Mouse (Mus musculus): ENCODE data around the gene Tmem171. TPM values are rescaled to one million over a fixed set of nuclear protein-coding genes. Genes with fewer than 3 reads are reported as not detected.

Gene Tmem171
- polyA plus RNA-seq, 1 experiment from 2014 or later: not detected

DNA sequence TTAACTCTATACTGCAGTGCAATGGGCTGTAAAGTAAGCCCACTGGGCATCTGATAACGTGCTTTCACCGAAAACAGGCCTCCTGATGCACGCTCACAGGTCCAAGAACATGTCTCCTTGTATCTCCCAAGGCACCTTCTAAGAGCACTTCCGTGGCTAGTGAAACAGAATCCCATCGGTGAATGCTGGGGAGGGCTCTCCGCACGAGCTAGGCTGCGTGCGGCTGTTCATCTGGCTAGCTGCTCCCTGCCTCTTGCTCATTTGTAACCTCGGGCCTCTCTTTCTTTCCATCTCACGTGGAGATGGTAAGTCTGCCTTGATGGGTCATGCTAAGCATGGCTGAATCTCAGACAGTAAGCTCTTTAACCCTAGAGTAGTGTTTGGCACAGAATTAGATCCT lies 3.7 kb downstream of the Tmem171 start:
- H3K4me1 ChIP-seq: peaks cover 12% of the 10 kb centered on the region
- ATAC-seq: no peak
- H3K9me3 ChIP-seq (replicated peaks): no peaks in the 10 kb centered on the region
- no peak overlapping the region for H3K9ac ChIP-seq
- 90% methylated on average over 11 of the region's 11 CpGs for WGBS
- H3K36me3 ChIP-seq (ENCODE audit: poor library complexity, severe bottlenecking): no peaks in the 10 kb centered on the region
- H3K4me2 ChIP-seq: no peak overlapping the region
- no peak overlapping the region for H3K27ac ChIP-seq
- peaks cover 27% of the 10 kb centered on the region for H3K27me3 ChIP-seq
- H3K4me3 ChIP-seq: no peak overlapping the region

DNA sequence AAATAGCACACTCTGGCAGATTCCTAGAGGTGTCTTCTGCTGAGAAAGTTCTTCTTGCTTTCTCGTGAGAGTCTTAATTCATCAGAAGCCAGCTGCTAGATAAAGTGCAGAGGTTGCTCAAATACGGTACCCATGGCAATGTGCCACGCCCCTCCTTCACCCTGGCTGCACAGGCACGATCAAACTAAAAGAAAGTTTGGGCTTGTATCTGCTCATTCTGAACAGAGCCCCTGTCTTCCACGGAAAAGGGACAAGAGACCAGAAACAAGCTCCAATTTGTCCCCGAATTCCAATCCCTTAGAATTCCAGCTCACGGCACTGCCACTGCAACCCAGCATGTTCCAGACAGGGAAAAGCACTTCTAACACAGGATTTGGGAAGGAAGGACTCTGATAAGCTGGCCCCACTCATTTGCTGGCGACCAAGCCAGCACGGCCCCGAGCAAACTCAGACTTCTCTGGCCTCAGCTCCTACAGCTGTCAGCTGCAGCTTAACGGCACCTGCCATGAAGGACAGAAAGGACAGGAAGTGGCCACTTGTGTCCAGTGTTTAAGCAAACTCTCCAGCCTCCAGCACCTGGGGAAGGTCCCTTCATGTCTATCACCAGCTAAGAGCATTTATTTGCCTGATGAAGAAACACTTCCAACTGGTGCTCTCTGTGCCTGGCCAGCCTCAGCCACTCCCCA lies 4.9 kb downstream of the Tmem171 start:
- peaks cover 7% of the 10 kb centered on the region for H3K4me1 ChIP-seq
- H3K27me3 ChIP-seq: peaks cover 16% of the 10 kb centered on the region
- no peak overlapping the region for H3K4me2 ChIP-seq
- H3K9ac ChIP-seq: no peak overlapping the region
- no peak for ATAC-seq
- no peak overlapping the region for H3K27ac ChIP-seq
- no peak overlapping the region for H3K4me3 ChIP-seq
- no peaks in the 10 kb centered on the region for H3K9me3 ChIP-seq (replicated peaks)
- WGBS: 83% methylated on average over 11 of the region's 11 CpGs
- H3K36me3 ChIP-seq (ENCODE audit: poor library complexity, severe bottlenecking): no peaks in the 10 kb centered on the region

DNA sequence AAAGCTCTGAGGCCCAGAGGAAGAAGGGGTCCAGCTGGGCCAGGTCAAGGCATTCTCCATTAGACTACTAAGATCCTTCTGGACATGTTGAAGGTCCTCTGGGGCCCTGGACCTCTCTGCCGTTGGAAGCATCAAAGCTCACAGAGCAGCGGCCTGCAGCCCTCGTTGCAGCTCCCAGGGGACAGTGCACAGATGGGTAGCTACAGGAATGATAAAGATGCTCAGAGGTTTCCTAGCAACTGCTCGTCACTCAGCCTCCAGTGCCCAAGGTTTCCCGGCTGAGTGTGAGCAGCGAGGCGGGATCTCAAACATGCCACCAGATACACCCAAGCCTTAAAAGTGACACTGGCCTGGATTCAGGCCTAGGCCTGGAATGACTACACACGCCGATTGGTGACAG lies 6.7 kb downstream of the Tmem171 start:
- Histone ChIP-seq H3K4me2 (no peak overlapping the region), H3K9me3 (replicated peaks) (no peaks in the 10 kb centered on the region), H3K4me1 (peaks cover 4% of the 10 kb centered on the region; the same call in 1 of the 2 replicates), H3K9ac (no peak overlapping the region), H3K4me3 (no peak overlapping the region), H3K27me3 (no peaks in the 10 kb centered on the region), H3K27ac (no peak overlapping the region), H3K36me3 (ENCODE audit: poor library complexity, severe bottlenecking) (no peaks in the 10 kb centered on the region)
- WGBS: 70% methylated on average over 9 of the region's 9 CpGs
- no peak for ATAC-seq

DNA sequence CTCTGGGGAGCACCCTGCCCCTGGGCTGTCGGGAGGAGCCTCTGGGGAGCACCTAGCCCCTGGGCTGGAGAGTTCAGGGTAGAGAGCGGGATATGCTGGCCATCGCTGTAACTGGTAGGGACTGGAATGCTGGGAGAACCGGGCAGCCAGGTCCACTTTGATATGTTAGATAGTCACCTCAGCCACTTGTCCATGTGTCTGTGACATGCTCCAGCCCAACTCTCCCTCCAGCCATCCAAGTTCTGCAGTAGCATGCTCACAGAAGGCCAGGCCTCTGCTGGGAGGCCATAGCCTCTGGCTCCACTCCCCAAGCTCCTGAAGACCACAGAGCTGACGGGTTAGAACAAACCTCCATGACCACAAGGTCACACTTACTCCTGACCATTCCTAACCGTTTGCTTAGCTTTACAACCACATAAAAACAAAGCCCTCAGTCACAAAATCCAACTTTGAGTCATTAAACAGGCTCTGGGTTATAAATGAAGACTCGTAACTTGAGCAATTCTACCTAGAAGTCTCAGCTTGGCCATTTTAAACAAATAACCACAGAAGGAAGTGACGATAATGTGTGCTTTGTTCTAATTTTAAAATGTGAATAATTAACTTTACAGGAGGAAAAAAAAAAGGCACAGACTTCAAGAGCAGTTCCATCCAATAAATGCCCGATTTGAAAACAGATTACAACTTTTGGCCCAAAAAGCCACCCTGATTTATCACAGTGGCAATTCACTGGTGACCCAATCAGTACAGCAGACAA lies 10.3 kb downstream of the Tmem171 start:
- 88% methylated on average over 9 of the region's 9 CpGs for WGBS
- H3K4me3 ChIP-seq: no peak overlapping the region
- no peaks in the 10 kb centered on the region for H3K27me3 ChIP-seq
- no peak overlapping the region for H3K4me2 ChIP-seq
- H3K36me3 ChIP-seq (ENCODE audit: poor library complexity, severe bottlenecking): no peaks in the 10 kb centered on the region
- ATAC-seq: no peak
- peaks cover 4% of the 10 kb centered on the region; the same call in 1 of the 2 replicates for H3K4me1 ChIP-seq
- H3K9ac ChIP-seq: no peak overlapping the region
- H3K27ac ChIP-seq: no peak overlapping the region
- H3K9me3 ChIP-seq (replicated peaks): no peaks in the 10 kb centered on the region

DNA sequence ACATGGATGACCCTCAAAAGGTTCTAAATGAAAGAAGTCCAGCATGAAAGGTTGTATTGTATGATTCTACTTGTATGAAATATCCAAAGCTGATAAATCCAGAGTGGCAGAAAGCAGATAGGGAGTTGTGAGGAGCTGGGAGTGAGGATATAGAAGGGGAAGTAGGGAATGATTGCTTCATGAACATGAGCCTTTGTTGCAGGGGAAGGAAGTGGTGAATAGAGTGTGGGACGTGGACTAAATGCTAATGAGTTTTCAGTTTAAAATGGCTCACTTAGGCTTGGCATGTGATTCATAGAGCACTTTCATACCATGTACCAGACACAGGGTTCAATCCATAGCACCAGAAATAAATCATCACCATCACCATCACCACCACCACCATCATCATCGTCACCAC lies 11.2 kb downstream of the Tmem171 start:
- no peaks in the 10 kb centered on the region for H3K27me3 ChIP-seq
- WGBS: 81% methylated on average over 2 of the region's 2 CpGs
- H3K27ac ChIP-seq: no peak overlapping the region
- H3K9ac ChIP-seq: no peak overlapping the region
- H3K36me3 ChIP-seq (ENCODE audit: poor library complexity, severe bottlenecking): no peaks in the 10 kb centered on the region
- no peaks in the 10 kb centered on the region for H3K9me3 ChIP-seq (replicated peaks)
- ATAC-seq: no peak
- H3K4me3 ChIP-seq: no peak overlapping the region
- no peak overlapping the region for H3K4me2 ChIP-seq
- peaks cover 4% of the 10 kb centered on the region; the same call in 1 of the 2 replicates for H3K4me1 ChIP-seq

DNA sequence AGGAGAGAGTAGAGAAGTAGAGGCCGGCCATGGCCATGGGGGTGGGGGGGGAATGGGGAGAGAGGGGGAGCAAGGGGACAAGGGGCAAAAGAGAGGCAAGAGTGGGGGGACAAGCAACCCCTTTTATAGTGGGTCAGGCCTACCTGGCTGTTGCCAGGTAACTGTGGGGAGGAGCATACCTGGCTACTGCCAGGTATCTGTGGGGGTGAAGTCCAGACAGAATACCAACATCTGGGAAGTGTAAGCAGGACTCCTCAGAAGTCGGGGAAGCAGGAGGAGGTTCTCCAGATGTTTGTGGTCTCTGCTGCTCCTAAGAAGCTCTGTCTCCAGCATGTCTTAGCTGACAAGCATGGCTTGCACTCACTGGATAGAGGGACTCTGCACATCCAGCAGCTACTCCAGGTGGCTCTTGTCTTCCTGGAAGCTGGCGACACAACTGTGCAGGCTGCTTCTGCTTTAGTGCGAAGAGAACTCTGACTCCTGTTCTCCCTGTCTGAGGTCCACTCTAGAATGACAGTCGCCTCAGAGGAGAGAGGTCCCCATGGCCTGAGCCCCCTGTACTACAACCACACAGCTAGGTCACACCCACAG lies 14.1 kb downstream of the Tmem171 start:
- 92% methylated on average over 5 of the region's 5 CpGs for whole genome bisulfite sequencing
- Histone ChIP-seq H3K4me1 (no peaks in the 10 kb centered on the region), H3K36me3 (ENCODE audit: poor library complexity, severe bottlenecking) (no peaks in the 10 kb centered on the region), H3K4me2 (no peak overlapping the region), H3K27ac (no peak overlapping the region), H3K9me3 (replicated peaks) (no peaks in the 10 kb centered on the region), H3K27me3 (no peaks in the 10 kb centered on the region), H3K4me3 (no peak overlapping the region), H3K9ac (no peak overlapping the region)
- ATAC-seq: no peak

DNA sequence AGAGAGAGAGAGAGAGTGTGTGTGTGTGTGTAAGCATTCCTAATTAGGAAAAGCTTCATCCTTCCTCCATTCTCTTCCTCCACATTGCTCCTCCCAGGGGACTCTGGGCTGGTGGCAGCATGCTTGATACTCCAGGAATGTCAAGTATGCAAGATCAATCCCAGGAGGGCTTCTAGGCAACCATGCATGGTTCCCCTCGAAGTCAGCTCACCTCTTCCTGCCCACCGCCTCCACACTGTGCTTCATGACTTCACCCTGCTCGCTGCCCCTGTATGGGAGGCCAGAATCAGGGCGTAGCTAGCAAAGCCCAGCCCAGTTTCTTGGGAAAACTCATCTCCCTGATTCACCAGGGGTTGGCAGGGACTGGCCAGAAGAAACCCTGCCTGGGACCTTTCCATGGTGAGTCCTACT lies 15.0 kb downstream of the Tmem171 start:
- no peak overlapping the region for H3K9ac ChIP-seq
- H3K36me3 ChIP-seq (ENCODE audit: poor library complexity, severe bottlenecking): no peaks in the 10 kb centered on the region
- no peak overlapping the region for H3K4me3 ChIP-seq
- H3K9me3 ChIP-seq (replicated peaks): no peaks in the 10 kb centered on the region
- H3K27me3 ChIP-seq: no peaks in the 10 kb centered on the region
- no peak for ATAC-seq
- no peaks in the 10 kb centered on the region for H3K4me1 ChIP-seq
- no peak overlapping the region for H3K27ac ChIP-seq
- 61% methylated on average over 4 of the region's 4 CpGs for WGBS
- no peak overlapping the region for H3K4me2 ChIP-seq

DNA sequence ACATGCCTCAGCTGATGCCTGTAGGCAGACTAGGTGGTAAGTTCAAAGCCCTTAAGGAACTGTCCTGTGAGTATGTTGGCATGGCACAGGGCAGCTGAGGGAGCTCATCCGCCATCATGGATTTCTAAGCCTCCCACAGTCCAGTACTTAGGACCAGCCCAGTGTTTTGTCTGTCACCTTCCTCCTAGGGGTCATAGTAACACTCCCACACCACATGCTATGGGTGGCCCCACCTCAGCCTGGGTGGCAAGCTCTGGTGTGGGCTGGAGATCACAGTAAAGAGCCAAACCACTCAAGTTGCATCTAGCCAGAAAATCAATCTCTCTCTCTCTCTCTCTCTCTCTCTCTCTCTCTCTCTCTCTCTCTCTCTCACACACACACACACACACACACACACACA lies 15.4 kb downstream of the Tmem171 start:
- 82% methylated on average over 1 of the region's 1 CpGs for WGBS
- no peaks in the 10 kb centered on the region for H3K9me3 ChIP-seq (replicated peaks)
- H3K4me2 ChIP-seq: no peak overlapping the region
- no peaks in the 10 kb centered on the region for H3K4me1 ChIP-seq
- H3K9ac ChIP-seq: no peak overlapping the region
- H3K27me3 ChIP-seq: no peaks in the 10 kb centered on the region
- no peaks in the 10 kb centered on the region for H3K36me3 ChIP-seq (ENCODE audit: poor library complexity, severe bottlenecking)
- H3K27ac ChIP-seq: no peak overlapping the region
- no peak for ATAC-seq
- H3K4me3 ChIP-seq: no peak overlapping the region

DNA sequence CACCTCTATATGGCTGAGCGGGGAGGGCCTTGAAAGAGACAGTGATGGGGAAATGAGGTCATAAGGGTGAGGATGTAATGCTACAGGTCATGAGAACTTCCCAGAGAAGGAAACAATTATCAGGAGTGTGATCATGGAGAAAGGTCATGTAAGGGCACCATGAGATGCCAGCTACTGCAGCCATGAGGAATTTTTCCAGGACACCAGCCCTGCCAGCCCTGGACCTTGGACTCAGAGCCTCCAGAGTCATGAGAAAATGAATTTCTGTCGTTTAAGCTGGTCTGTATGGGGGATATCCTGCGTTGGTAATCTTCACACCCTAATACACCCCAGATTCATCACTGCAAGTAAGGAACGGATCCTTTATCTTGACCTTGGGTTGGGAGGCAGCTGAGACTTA lies 20.7 kb downstream of the Tmem171 start:
- Histone ChIP-seq H3K36me3 (ENCODE audit: poor library complexity, severe bottlenecking) (no peaks in the 10 kb centered on the region), H3K27me3 (no peaks in the 10 kb centered on the region), H3K4me1 (no peaks in the 10 kb centered on the region), H3K4me2 (no peak overlapping the region), H3K27ac (no peak overlapping the region), H3K9me3 (replicated peaks) (no peaks in the 10 kb centered on the region), H3K4me3 (no peak overlapping the region), H3K9ac (no peak overlapping the region)
- ATAC-seq: no peak
- 79% methylated on average over 4 of the region's 4 CpGs for WGBS

DNA sequence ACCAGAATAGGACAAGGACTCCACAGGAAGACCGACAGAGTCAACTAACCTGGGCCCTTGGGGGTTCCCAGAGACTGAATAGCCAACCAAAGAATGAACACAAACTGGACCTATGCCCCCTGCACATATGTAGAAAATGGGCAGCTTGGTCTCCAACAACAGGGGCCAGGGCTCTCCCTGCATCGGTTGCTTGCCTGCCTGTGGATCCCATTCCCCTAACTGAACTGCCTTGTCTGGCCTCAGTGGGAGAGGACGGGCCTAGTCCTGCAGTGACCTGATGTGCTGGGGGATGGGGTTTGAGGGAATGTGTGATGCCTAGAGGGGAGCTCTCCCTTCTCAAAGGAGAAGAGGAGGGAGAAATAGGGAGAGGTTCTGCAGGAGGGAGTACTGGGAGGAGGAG lies 25.3 kb downstream of the Tmem171 start:
- H3K27me3 ChIP-seq: no peaks in the 10 kb centered on the region
- H3K36me3 ChIP-seq (ENCODE audit: poor library complexity, severe bottlenecking): no peaks in the 10 kb centered on the region
- H3K4me3 ChIP-seq: no peak overlapping the region
- H3K27ac ChIP-seq: no peak overlapping the region
- H3K9ac ChIP-seq: no peak overlapping the region
- no peak overlapping the region for H3K4me2 ChIP-seq
- no peaks in the 10 kb centered on the region for H3K4me1 ChIP-seq
- WGBS: 67% methylated on average over 3 of the region's 3 CpGs
- no peak for ATAC-seq
- H3K9me3 ChIP-seq (replicated peaks): no peaks in the 10 kb centered on the region

DNA sequence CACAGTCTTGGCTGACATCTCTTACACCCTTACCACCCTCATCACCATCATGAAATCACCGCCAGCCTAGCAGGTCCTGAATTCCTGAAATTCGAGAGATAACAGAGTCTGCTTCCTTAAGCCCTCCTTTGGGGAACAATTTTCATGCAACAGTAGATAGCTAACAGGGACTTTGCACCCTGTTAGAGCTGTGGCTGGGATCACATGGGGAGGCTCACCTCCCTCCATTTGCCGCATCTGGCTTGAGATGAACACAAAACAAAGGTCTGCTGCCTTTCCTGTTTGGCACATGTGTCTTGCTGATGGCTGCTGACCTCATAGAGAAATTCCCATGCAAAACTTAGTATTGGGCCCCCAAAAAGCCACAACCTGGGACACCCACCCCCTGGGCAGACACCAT lies 27.3 kb downstream of the Tmem171 start:
- Histone ChIP-seq H3K4me2 (no peak overlapping the region), H3K36me3 (ENCODE audit: poor library complexity, severe bottlenecking) (no peaks in the 10 kb centered on the region)
- whole genome bisulfite sequencing: 81% methylated on average over 3 of the region's 3 CpGs

DNA sequence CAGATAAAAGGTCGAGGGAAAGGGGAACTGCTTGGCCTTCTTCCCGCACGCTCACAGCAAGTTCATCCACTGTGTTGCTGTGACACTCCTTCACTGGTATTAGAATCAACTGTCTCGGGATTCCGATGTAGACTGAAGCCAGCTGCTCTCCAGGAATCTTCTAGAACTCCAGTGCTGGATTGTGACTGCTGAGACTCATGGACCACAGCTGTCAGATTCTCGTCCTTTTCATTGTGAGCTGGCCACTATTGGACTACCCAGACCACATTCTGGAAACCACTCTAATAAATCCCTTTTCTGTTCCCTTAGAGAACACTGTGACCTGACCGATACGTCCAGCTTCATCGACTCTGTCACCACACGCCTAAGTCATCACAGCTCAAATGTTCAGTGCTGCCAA lies 29.4 kb downstream of the Tmem171 start:
- H3K27ac ChIP-seq: no peak overlapping the region
- no peak overlapping the region for H3K4me2 ChIP-seq
- H3K4me3 ChIP-seq: no peak overlapping the region
- H3K9me3 ChIP-seq (replicated peaks): no peaks in the 10 kb centered on the region
- no peaks in the 10 kb centered on the region for H3K4me1 ChIP-seq
- no peaks in the 10 kb centered on the region for H3K27me3 ChIP-seq
- H3K36me3 ChIP-seq (ENCODE audit: poor library complexity, severe bottlenecking): no peaks in the 10 kb centered on the region
- ATAC-seq: no peak
- no peak overlapping the region for H3K9ac ChIP-seq
- 91% methylated on average over 10 of the region's 10 CpGs for WGBS

More for the DNA sequence above, 27.3 kb downstream of the Tmem171 start:
- Histone ChIP-seq H3K9ac (no peak overlapping the region), H3K27me3 (no peaks in the 10 kb centered on the region), H3K4me3 (no peak overlapping the region), H3K9me3 (replicated peaks) (no peaks in the 10 kb centered on the region), H3K4me1 (no peaks in the 10 kb centered on the region), H3K27ac (no peak overlapping the region)
- ATAC-seq: no peak
